Mouse (Mus musculus): ENCODE results near the gene Grm1. TPM values are rescaled to one million over a fixed set of nuclear protein-coding genes. Genes with fewer than 3 reads are reported as not detected.
A peak's percentile ranks its signal among the peaks of the same experiment; 100 is the strongest.

The Grm1 gene
- polyA plus RNA-seq, 1 experiment from 2014 or later, result 1.7 TPM

DNA sequence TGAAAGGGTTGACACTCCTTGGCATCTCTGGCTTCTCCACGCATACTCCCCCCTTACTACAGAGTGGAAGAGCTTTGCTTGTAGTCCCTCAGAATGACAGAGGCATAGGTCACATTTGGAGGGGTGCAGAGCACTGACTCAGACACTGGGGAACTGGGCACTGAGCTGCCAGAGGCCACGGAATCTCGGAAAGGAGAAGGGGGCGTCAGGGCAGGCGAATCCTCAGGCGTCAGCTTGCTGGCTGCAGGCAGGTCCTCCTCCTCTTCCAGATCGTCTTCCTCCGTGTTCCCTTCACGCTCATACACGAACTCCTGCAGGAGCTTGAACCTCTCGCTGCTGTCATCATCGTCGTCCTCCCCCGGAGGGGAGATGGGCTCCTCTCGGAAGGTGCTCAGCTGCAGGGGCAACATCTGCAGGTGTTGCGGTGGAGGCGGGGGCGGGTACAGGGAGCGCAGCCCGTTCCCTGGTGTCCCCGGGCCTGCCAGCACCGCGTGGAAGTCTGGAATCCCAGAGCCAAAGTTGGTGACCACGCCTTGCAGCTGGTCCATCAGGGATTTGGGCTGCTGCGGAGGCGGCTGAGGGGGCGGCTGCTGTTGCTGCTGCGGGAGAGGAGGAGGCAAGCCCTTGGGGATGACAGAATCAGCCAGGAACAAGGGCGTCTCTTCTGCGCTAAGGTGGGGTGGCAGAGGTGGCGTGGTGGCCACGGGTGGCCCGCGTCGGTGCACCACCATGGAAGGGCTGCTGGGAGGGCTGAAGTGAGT is 393.1 kb downstream of the Grm1 start:
- peak overlapping the region; percentile 93 for H3K4me2 ChIP-seq
- no peaks in the 10 kb centered on the region for H3K9me3 ChIP-seq
- H3K4me3 ChIP-seq, result peak overlapping the region; percentile 48
- peak; percentile 82 for ATAC-seq (ENCODE audit: low read depth)
- no peak overlapping the region for H3K27ac ChIP-seq (replicated peaks)
- peaks cover 7% of the 10 kb centered on the region; the same call in 1 of the 2 replicates for H3K4me1 ChIP-seq (replicated peaks)
- H3K27me3 ChIP-seq, result peaks cover 6% of the 10 kb centered on the region; the same call in 1 of the 2 replicates
- peak overlapping the region; percentile 64 for H3K9ac ChIP-seq
- H3K36me3 ChIP-seq, result no peaks in the 10 kb centered on the region
- 3% methylated on average over 35 of the region's 35 CpGs for WGBS

DNA sequence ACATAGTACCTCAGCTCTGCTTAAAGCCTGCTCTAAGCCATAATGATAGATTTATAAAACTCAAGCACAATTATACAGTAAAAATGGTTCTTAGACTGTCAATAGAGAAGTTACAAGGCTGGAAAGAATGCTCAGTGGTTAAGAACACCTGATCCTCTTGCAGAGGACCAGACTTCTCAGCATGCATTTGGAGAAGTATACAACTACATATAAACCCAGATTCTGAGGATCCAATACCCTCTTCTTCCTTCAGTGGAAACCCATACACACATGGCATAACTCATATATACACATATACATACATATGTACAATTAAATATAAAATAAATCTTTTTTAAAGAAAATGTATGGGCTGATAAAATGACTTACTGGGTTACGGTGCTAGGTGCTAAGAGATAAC is 401.1 kb downstream of the Grm1 start, which contains the start of gene Gm10944:
Gene Gm10944 (plus strand): TSS at position 301 of the 400 bp plus-strand sequence.
- no peaks in the 10 kb centered on the region for H3K9me3 ChIP-seq
- H3K4me3 ChIP-seq, result no peak within 1 kb of the TSS
- no peak within 1 kb of the TSS for H3K27ac ChIP-seq (replicated peaks)
- H3K4me1 ChIP-seq (replicated peaks), result no peaks in the 10 kb centered on the region
- no peaks in the 10 kb centered on the region for H3K36me3 ChIP-seq
- H3K27me3 ChIP-seq, result no peaks in the 10 kb centered on the region
- 100% methylated on average over 1 of the region's 1 CpGs for WGBS
- H3K4me2 ChIP-seq, result no peak within 1 kb of the TSS
- no peak for ATAC-seq (ENCODE audit: low read depth)
- H3K9ac ChIP-seq, result no peak within 1 kb of the TSS

DNA sequence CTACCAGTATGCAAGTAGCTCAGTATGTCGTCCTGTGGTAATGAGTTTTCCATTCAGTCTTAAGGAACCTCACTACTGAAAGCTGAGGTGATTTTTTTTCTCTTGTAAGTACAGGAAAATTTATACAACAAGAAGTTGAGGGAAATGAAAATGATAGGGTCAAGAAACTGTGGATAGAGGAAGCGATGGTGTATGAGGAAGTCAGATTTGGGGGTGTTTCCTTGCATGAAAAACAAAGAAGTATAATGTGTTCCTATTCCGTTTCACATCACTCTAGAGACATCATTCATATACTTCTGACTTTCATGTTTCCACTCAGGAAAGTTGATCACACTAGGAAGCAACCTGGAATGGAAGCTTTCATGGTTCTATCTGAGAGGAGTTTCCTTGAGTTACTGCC is 422.2 kb downstream of the Grm1 start:
- no peak overlapping the region for H3K4me3 ChIP-seq
- WGBS, result 73% methylated on average over 3 of the region's 3 CpGs
- no peaks in the 10 kb centered on the region for H3K27me3 ChIP-seq
- H3K36me3 ChIP-seq, result no peaks in the 10 kb centered on the region
- no peak overlapping the region for H3K9ac ChIP-seq
- H3K27ac ChIP-seq (replicated peaks), result no peak overlapping the region
- no peaks in the 10 kb centered on the region for H3K9me3 ChIP-seq
- ATAC-seq (ENCODE audit: low read depth), result no peak
- no peaks in the 10 kb centered on the region for H3K4me1 ChIP-seq (replicated peaks)
- H3K4me2 ChIP-seq, result no peak overlapping the region

DNA sequence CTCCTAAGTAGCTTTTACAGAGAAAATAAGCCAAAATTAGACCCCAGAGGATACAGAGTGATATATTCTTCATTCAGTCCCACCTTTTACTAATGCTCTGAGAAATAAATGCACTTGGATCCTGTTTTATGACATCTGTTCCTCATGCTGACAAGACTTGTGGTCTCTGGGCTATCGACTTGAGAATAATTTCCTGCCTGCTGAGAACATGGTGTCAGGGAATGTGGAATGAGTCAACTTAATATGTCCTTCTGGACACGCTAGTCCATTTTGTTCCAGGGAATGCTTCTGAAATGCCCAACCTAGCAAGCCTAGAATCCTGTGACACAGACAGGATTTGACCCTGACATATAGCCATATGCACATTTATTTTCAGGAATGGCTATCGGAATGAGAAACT is 423.0 kb downstream of the Grm1 start:
- no peak overlapping the region for H3K27ac ChIP-seq (replicated peaks)
- no peak overlapping the region for H3K4me3 ChIP-seq
- H3K9ac ChIP-seq, result no peak overlapping the region
- 83% methylated on average over 3 of the region's 3 CpGs for WGBS
- no peak overlapping the region for H3K4me2 ChIP-seq
- ATAC-seq (ENCODE audit: low read depth), result no peak
- H3K27me3 ChIP-seq, result no peaks in the 10 kb centered on the region
- H3K4me1 ChIP-seq (replicated peaks), result no peaks in the 10 kb centered on the region
- H3K9me3 ChIP-seq, result no peaks in the 10 kb centered on the region
- no peaks in the 10 kb centered on the region for H3K36me3 ChIP-seq

DNA sequence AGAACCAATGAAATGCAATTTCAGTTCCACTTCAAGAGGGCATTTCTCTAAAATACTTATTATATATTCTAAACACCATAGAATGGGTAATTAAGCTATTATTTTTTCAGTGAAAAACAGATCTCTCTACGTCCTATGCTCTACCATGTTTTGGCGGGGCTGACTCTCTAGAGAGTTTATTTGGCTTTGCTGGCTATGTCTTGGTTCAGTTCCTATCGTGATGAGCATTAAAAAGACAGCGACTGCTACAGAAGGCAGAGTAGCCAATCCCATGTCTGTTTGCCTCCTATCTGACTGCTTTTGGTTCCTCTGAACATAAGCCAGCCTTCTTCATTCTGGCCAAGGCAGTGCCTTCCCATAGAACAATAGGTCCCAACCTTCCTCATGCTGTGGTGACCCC is 425.5 kb downstream of the Grm1 start:
- H3K9ac ChIP-seq, result no peak overlapping the region
- ATAC-seq (ENCODE audit: low read depth), result no peak
- H3K9me3 ChIP-seq, result no peaks in the 10 kb centered on the region

DNA sequence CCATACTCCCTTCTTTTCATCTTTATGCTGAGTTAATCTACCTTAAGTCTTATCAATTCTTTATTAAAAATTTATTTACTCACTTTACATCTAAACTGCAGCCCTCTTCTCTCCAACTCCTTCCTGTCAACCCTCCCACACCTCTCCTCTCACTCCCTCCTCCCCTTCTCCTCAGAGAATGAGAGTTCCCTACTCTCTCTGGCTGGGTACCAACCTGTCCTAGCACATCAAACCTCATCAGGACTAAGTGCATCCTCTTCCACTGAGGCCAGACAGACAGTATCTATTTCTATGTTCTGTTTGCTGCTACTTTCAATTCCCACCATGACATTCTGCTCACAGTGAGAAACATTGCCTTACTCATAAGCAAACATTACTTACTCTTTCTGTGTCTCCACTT is 426.2 kb downstream of the Grm1 start:
- no peaks in the 10 kb centered on the region for H3K36me3 ChIP-seq
- H3K27ac ChIP-seq (replicated peaks), result no peak overlapping the region
- no peak overlapping the region for H3K4me2 ChIP-seq
- no peak for ATAC-seq (ENCODE audit: low read depth)
- H3K27me3 ChIP-seq, result no peaks in the 10 kb centered on the region
- H3K4me3 ChIP-seq, result no peak overlapping the region
- no peaks in the 10 kb centered on the region for H3K4me1 ChIP-seq (replicated peaks)
- H3K9ac ChIP-seq, result no peak overlapping the region
- H3K9me3 ChIP-seq, result no peaks in the 10 kb centered on the region

More for the DNA sequence above, 425.5 kb downstream of the Grm1 start:
- Histone ChIP-seq H3K27me3 (no peaks in the 10 kb centered on the region), H3K4me3 (no peak overlapping the region), H3K4me2 (no peak overlapping the region), H3K36me3 (no peaks in the 10 kb centered on the region), H3K4me1 (replicated peaks) (no peaks in the 10 kb centered on the region), H3K27ac (replicated peaks) (no peak overlapping the region)
- WGBS, result 89% methylated on average over 4 of the region's 4 CpGs

Other genes with a start within 250 kb of the Grm1 start
- gene Shprh, start 67.1 kb upstream of the Grm1 start, polyA plus RNA-seq (2015; fragmentation: Nextera tagmentation; extraction: Ambion mirVana), result 20.1 and 22.1 TPM in 2 replicates
- 21.2 and 25.2 TPM in 2 replicates for gene Fbxo30, start 199.0 kb upstream of the Grm1 start, polyA plus RNA-seq (2015; fragmentation: Nextera tagmentation; extraction: Ambion mirVana)

Data from neural tube, embryonic 13.5 days (tissue).